Mouse (Mus musculus): ENCODE measurements around the gene Camta1. TPM values are rescaled to one million over a fixed set of nuclear protein-coding genes. Genes with fewer than 3 reads are reported as not detected.

Gene Camta1
- total RNA-seq, 2 experiments from 2014 or later, result 194 to 203 TPM

GRCm38 (mm10) chr4:151385985-151386700 lies 475.5 kb downstream of the Camta1 start:
- no peak for DNase-seq (ENCODE audit: low spot score in 2 of 2)

GRCm38 (mm10) chr4:151377731-151378130 lies 483.9 kb downstream of the Camta1 start:
- DNase-seq (ENCODE audit: low spot score in 2 of 2), result no peak
- intact Hi-C loops (cut with DNase I), result no loop called here

More at GRCm38 (mm10) chr4:151385985-151386700, 475.5 kb downstream of the Camta1 start:
- intact Hi-C loops (cut with DNase I), result no loop called here

- no peak for DNase-seq (ENCODE audit: low spot score in 2 of 2)
- intact Hi-C loops (cut with DNase I), result no loop called here
These were observed 485.4 kb downstream of the Camta1 start for GRCm38 (mm10) chr4:151376234-151376633.

- intact Hi-C loops (cut with DNase I), result no loop called here
These were observed 488.7 kb downstream of the Camta1 start for GRCm38 (mm10) chr4:151372855-151373566.

GRCm38 (mm10) chr4:151366941-151367545 lies 494.6 kb downstream of the Camta1 start:
- DNase-seq (ENCODE audit: low spot score in 2 of 2), result no peak
- intact Hi-C loops (cut with DNase I), result no loop called here

More at GRCm38 (mm10) chr4:151372855-151373566, 488.7 kb downstream of the Camta1 start:
- DNase-seq (ENCODE audit: low spot score in 2 of 2), result no peak

GRCm38 (mm10) chr4:151360976-151361673 lies 500.6 kb downstream of the Camta1 start:
- intact Hi-C loops (cut with DNase I), result no loop called here

GRCm38 (mm10) chr4:151355505-151355904 lies 506.2 kb downstream of the Camta1 start:
- intact Hi-C loops (cut with DNase I), result no loop called here
- DNase-seq (ENCODE audit: low spot score in 2 of 2), result peak in 1 of 2 experiments; percentile 34

More at GRCm38 (mm10) chr4:151360976-151361673, 500.6 kb downstream of the Camta1 start:
- no peak for DNase-seq (ENCODE audit: low spot score in 2 of 2)

- intact Hi-C loops (cut with DNase I), result no loop called here
- DNase-seq (ENCODE audit: low spot score in 2 of 2), result no peak
These were observed 508.9 kb downstream of the Camta1 start for GRCm38 (mm10) chr4:151352791-151353190.

- intact Hi-C loops (cut with DNase I), result no loop called here
- peak; percentile 26 to 56 for DNase-seq (ENCODE audit: low spot score in 2 of 2)
These were observed 509.4 kb downstream of the Camta1 start for GRCm38 (mm10) chr4:151352249-151352648.

- peak in 1 of 2 experiments; percentile 28 for DNase-seq (ENCODE audit: low spot score in 2 of 2)
- intact Hi-C loops (cut with DNase I), result no loop called here
These were observed 509.9 kb downstream of the Camta1 start for GRCm38 (mm10) chr4:151351757-151352156.

GRCm38 (mm10) chr4:151347620-151348019 lies 514.1 kb downstream of the Camta1 start:
- DNase-seq (ENCODE audit: low spot score in 2 of 2), result no peak
- intact Hi-C loops (cut with DNase I), result no loop called here

- intact Hi-C loops (cut with DNase I), result no loop called here
- DNase-seq (ENCODE audit: low spot score in 2 of 2), result no peak
These were observed 515.0 kb downstream of the Camta1 start for GRCm38 (mm10) chr4:151346673-151347072.

- intact Hi-C loops (cut with DNase I), result no loop called here
- DNase-seq (ENCODE audit: low spot score in 2 of 2), result no peak
These were observed 516.9 kb downstream of the Camta1 start for GRCm38 (mm10) chr4:151344811-151345210.

GRCm38 (mm10) chr4:151339421-151339820 lies 522.3 kb downstream of the Camta1 start:
- peak; percentile 30 to 59 for DNase-seq (ENCODE audit: low spot score in 2 of 2)

GRCm38 (mm10) chr4:151338931-151339330 lies 522.7 kb downstream of the Camta1 start:
- DNase-seq (ENCODE audit: low spot score in 2 of 2), result no peak
- intact Hi-C loops (cut with DNase I), result no loop called here

More at GRCm38 (mm10) chr4:151339421-151339820, 522.3 kb downstream of the Camta1 start:
- intact Hi-C loops (cut with DNase I), result no loop called here

GRCm38 (mm10) chr4:151337543-151337942 lies 524.1 kb downstream of the Camta1 start:
- no peak for DNase-seq (ENCODE audit: low spot score in 2 of 2)
- intact Hi-C loops (cut with DNase I), result no loop called here

GRCm38 (mm10) chr4:151336413-151336812 lies 525.3 kb downstream of the Camta1 start:
- DNase-seq (ENCODE audit: low spot score in 2 of 2), result no peak
- intact Hi-C loops (cut with DNase I), result no loop called here

- peak; percentile 34 to 58 for DNase-seq (ENCODE audit: low spot score in 2 of 2)
- intact Hi-C loops (cut with DNase I), result no loop called here
These were observed 526.5 kb downstream of the Camta1 start for GRCm38 (mm10) chr4:151334951-151335742.

Measured in left cerebral cortex, postnatal 14 days (tissue).